Mouse (Mus musculus): ENCODE measurements around the gene AI597479. TPM values are rescaled to one million over a fixed set of nuclear protein-coding genes. Genes with fewer than 3 reads are reported as not detected.

The AI597479 gene
- 10 to 100 TPM; 13.8 to 16.3 (median 15.0) TPM for polyA plus RNA-seq (2017; shearing (Covaris generic))

- peak; percentile 91 for ATAC-seq
These were observed at the start of gene AI597479, which contains the start of gene Tgfbrap1 for GRCm38 (mm10) chr1:43098031-43098984. TSS of gene AI597479 (plus strand) at chr1:43098710. TSS of gene Tgfbrap1 (minus strand) at chr1:43098637.

DNA sequence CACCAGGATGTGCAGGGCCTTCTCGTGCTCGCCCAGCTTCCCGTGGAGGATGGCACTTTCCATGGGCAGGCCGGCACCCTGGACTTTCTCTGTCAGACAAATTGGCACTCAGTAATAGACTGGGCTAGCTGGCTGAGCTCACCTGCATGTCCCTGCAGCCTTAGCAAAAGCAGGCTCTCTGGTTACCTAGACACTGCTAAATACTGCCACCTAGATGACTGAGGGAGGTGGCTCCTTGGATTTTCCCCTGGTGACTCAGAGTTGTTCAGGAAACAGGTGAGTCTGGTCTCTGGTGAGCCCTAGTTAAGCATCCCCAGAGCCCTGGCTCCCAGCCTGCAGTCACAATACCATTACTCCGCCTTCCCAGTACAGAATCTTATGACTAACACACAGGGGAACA is 46.6 kb upstream of the AI597479 start:
- no peak for ATAC-seq

GRCm38 (mm10) chr1:43065615-43066310 is 32.7 kb upstream of the AI597479 start:
- no peak for ATAC-seq

DNA sequence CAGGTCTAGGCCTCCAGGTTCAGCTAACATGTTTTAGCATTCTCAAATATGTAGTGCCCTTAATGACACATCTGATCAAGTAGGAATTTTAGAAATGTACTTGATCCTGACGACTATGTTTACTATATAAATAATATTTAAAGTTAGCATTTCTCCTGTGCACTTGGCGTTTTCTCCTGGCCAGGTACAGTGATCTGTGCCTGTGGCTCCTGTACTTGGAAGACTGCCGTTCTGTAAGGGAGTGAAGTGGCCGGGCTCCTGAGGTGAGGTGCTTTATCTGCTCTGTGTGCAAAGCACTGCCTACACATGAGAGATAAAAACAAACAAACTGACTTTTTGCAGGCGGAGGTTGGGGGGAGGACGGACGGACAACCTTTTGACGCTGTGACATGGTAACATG is 31.9 kb upstream of the AI597479 start:
- no peak for ATAC-seq

DNA sequence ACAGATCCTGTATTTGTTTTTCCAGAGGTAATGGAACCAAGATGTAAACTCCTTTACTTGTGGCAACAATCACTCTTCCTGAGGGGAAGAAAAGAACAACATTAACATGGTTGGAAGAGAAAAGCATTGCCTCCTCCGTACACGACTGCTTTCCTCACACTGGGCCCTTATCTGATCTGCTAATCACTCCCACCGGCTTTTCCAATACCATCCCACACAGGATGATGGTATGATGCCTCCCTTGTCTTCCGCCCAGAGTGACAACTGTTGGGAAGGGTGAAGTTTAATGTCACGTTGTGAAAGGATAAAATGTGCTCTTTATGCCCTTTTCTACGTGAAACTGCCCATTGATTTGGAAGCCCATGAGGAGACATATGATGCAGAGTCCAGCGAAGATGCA is 31.0 kb upstream of the AI597479 start:
- ATAC-seq, result no peak

- no peak for ATAC-seq
These were observed 27.8 kb upstream of the AI597479 start for GRCm38 (mm10) chr1:43070726-43071125.

DNA sequence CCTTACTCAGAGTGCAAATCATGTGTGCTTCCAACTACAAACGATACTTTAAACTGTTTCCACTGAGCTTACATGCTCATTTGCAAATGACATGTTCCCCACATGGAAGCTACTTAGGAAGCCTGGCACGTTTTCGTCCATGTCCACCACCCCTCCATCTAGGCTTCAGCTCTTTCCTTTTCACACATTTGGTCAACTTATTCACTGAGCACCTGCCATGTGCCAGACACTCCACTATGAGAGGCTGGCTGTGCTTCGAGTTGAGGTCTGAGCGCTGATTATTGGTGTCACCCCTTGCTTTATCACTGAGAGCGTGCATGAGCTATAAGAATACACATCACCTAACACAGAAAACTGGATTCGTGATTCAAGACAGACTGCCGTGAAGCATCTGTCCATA is 26.5 kb upstream of the AI597479 start:
- ATAC-seq, result no peak

DNA sequence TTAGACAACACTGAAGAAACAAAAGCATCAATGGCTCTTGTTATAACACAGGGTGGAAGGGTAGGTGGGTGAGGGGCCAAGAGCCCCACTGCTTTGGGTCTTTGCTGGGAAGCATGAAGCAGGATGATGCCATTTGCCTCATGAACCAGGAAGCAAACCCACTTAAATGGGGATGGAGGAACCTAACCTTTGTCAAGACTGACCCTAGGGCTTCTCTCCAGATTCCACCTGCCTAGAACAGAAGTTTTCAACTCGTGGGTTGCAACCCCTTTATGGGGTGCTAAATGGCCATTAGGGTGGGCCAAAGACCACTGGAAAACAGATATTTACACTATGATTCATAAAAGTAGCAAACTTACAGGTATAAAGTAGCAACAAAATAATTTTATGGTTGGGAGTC is 25.9 kb upstream of the AI597479 start:
- no peak for ATAC-seq

- no peak for ATAC-seq
These were observed 23.7 kb upstream of the AI597479 start for GRCm38 (mm10) chr1:43074791-43075190.

DNA sequence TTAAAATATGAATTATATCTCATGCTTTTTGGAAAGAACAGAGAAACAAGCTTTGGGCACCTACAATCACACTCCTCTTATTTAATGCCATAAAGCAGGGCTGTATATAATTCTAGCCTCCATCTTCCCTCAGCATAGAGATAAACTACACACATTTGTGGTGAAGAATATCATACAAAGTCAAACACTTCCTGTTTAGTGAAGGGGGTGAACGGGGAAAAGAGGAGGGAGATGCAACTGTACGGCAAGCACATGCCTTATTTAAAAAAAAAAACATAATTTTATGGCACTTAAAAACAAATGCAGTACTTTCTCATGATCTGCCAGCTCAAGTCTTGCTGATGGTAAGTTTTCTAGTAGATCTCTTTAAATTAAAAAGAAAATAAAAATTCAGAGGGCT is 20.4 kb upstream of the AI597479 start:
- no peak for ATAC-seq

GRCm38 (mm10) chr1:43082946-43083345 is 15.6 kb upstream of the AI597479 start:
- no peak for ATAC-seq

GRCm38 (mm10) chr1:43090418-43090817 is 8.1 kb upstream of the AI597479 start:
- no peak for ATAC-seq

- ATAC-seq, result peak; percentile 1
These were observed 7.0 kb upstream of the AI597479 start for GRCm38 (mm10) chr1:43091306-43092055.

GRCm38 (mm10) chr1:43092056-43093015 is 6.2 kb upstream of the AI597479 start:
- peak; percentile 73 for ATAC-seq

DNA sequence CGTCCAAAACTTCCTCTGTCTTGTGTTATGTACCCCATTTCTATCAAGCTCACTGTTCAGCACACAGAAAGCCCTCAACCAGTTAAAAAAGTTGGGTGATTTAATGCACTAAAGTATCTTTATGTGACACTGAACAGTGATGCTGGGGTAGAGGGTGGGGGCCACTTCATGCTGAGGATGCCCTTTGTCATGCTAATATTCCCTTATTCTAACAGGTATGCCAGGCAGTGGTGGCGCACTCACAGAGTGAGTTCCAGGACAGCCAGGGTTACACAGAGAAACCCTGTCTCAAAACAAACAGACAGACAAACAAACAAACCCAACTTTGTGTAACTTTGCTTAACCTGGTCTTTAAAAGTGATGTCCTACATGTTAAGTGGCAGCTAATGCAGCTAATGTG is 4.3 kb upstream of the AI597479 start:
- ATAC-seq, result no peak

DNA sequence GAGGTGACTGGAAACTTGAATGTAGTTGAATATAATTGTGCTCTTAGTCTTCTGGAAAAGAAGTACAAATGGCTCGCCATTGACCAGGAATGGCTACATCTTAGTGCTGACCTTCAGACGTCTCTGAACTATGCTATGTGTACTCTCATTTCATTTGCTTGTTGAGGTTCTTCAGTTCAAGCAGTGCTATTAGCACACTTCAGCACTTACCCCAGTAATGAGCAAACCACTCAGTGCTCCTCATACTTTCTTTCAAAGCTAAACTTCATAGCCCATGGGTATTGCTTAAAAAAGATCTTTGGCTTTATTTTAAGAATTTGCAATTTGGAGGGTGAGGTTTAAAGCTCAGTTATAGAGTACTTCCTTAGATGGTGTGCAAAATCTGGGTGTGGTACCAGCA is 10.2 kb downstream of the AI597479 start:
- ATAC-seq, result no peak

DNA sequence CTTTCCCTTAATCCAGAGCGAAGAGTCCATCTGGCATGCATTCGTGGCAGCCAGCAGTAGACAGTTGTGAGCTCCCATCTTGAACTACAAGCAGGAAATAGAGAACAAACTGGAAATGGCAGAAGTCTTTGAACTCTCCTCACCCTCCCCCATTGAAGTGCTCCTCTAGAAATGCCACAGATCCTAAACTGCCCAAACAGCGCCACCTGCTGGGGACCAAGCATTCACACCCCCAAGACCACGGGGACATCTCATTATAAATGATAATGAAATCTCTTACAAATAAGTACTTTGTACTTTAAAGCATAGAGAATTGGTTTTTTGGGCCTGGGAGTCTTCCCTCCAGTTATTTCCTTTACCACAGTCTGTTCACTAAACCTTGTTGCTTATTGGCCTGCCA is 12.0 kb downstream of the AI597479 start:
- ATAC-seq, result peak; percentile 90

- no peak for ATAC-seq
These were observed 14.4 kb downstream of the AI597479 start for GRCm38 (mm10) chr1:43112882-43113281.

GRCm38 (mm10) chr1:43117435-43117834 is 18.9 kb downstream of the AI597479 start:
- ATAC-seq, result no peak

DNA sequence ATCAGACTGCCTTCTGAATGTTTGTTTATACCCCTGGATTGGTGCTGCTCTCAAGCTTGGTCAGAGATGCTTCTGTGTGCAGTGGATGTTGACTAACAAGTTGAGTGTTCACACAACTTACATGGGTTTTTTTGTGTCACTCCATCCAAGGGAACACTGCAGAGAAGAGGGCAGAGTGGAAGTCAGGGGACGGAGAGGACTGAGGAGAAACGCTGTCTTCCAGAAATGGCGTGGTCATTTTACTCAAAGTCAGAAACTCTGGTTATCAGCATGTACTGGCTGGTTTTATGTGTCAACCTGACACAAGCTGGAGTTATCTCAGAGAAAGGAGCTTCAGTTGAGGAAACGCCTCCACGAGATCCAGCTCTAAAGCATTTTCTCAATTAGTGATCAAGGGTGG is 22.4 kb downstream of the AI597479 start:
- no peak for ATAC-seq

DNA sequence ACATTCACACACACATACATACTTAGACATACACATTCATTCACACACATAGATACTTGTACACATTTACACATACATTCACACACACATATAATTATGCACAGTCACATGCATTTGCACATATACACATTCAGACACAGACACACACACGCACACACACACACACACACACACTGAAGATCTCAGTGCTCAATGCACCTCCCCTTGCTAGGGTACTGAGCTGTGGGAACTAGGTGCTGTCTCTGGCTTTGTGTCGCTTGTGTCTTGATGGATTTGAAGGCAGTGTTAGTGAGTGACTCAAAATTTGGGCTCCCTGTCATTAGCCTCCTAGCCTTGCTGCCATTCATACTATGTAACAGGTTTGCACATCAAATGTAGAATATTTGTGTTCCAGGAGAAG is 24.1 kb downstream of the AI597479 start:
- no peak for ATAC-seq

GRCm38 (mm10) chr1:43124726-43125125 is 26.2 kb downstream of the AI597479 start:
- ATAC-seq, result no peak
